Mouse (Mus musculus) lung, adult 2 months (tissue): ENCODE measurements around the gene Klf7. TPM values are rescaled to one million over a fixed set of nuclear protein-coding genes. Genes with fewer than 3 reads are reported as not detected.

Source experiments
- DNase-seq: peaks from one replicate; pipeline ENCODE4 v3.0.0; 2022
- H3K4me1 ChIP-seq: fragments of 200-500 bp; 2 replicates; pipeline ENCODE4 v1.6.1; 2011; ENCODE audit warnings: low read length; ENCODE audit not compliant: control insufficient read depth, insufficient read depth
- H3K4me3 ChIP-seq: fragments of 200-500 bp; replicated peaks from 2 replicates; pipeline ENCODE3; 2011; ENCODE audit warnings: low read depth, mild to moderate bottlenecking, control low read depth, low read length; ENCODE audit errors: extremely low read depth
- CTCF ChIP-seq: fragments of 200-500 bp; IDR thresholded peaks from 2 replicates; pipeline ENCODE4 v1.5.1; 2011; ENCODE audit warnings: mild to moderate bottlenecking, low read length, control low read depth; ENCODE audit not compliant: insufficient read depth
- POLR2A ChIP-seq: fragments of 200-500 bp; IDR thresholded peaks from 2 replicates; pipeline ENCODE4 v1.6.1; 2011; ENCODE audit warnings: low read depth, mild to moderate bottlenecking, control low read depth, low read length, borderline replicate concordance; ENCODE audit errors: extremely low read depth
- WGBS: fragments of 180-500 bp; shearing (Covaris S2); methylation state at CpG from one replicate; pipeline ENCODE4 v1.1.7; 2018; 5-methylcytosine and 5-hydroxymethylcytosine counted together
- polyA plus RNA-seq: library from polyadenylated mRNA; depleted of rRNA; stranded (reverse); fragments of >200 nt; gene quantifications from 2 replicates; pipeline ENCODE4 v1.2.3, GENCODE M21; 2012

Gene Klf7
- polyA plus RNA-seq, 1 experiment, result 32.3 TPM

GRCm38 (mm10) chr1:64055210-64055609 lies 66.9 kb downstream of the Klf7 start:
- H3K4me1 ChIP-seq, result peaks cover 7% of the 10 kb centered on the region
- DNase-seq, result no peak
- TF ChIP-seq POLR2A (no peak), CTCF (no peak)
- 82% methylated on average over 4 of the region's 4 CpGs for WGBS
- H3K4me3 ChIP-seq, result no peak overlapping the region

GRCm38 (mm10) chr1:64052069-64052750 lies 69.9 kb downstream of the Klf7 start:
- 32% methylated on average over 7 of the region's 7 CpGs for WGBS
- H3K4me3 ChIP-seq, result no peak overlapping the region
- TF ChIP-seq POLR2A (no peak), CTCF (no peak)
- no peak for DNase-seq
- peaks cover 11% of the 10 kb centered on the region for H3K4me1 ChIP-seq

- no peak for TF ChIP-seq CTCF
- TF ChIP-seq POLR2A, result no peak
- peaks cover 19% of the 10 kb centered on the region for H3K4me1 ChIP-seq
- no peak overlapping the region for H3K4me3 ChIP-seq
- no peak for DNase-seq
- WGBS, result 70% methylated on average over 4 of the region's 4 CpGs
Measured at GRCm38 (mm10) chr1:64048567-64048966, 73.5 kb downstream of the Klf7 start.

GRCm38 (mm10) chr1:64046802-64047156 lies 75.3 kb downstream of the Klf7 start:
- Histone ChIP-seq H3K4me1 (peaks cover 18% of the 10 kb centered on the region), H3K4me3 (no peak overlapping the region)
- no peak for TF ChIP-seq POLR2A
- TF ChIP-seq CTCF, result no peak
- no peak for DNase-seq

GRCm38 (mm10) chr1:64046087-64046801 lies 75.8 kb downstream of the Klf7 start:
- Histone ChIP-seq H3K4me1 (peaks cover 20% of the 10 kb centered on the region), H3K4me3 (no peak overlapping the region)
- WGBS, result 63% methylated on average over 14 of the region's 14 CpGs
- no peak for DNase-seq
- TF ChIP-seq CTCF (no peak), POLR2A (no peak)

- H3K4me1 ChIP-seq, result peaks cover 28% of the 10 kb centered on the region
- no peak overlapping the region for H3K4me3 ChIP-seq
- WGBS, result 32% methylated on average over 2 of the region's 2 CpGs
- DNase-seq, result no peak
- TF ChIP-seq CTCF (no peak), POLR2A (no peak)
Measured at GRCm38 (mm10) chr1:64044577-64044976, 77.5 kb downstream of the Klf7 start.

GRCm38 (mm10) chr1:64040831-64041383 lies 81.2 kb downstream of the Klf7 start:
- no peak overlapping the region for H3K4me3 ChIP-seq
- 34% methylated on average over 5 of the region's 5 CpGs for WGBS
- no peak for TF ChIP-seq POLR2A
- TF ChIP-seq CTCF, result no peak
- H3K4me1 ChIP-seq, result peaks cover 47% of the 10 kb centered on the region
- no peak for DNase-seq

- no peak for DNase-seq
- 73% methylated on average over 10 of the region's 10 CpGs for WGBS
- H3K4me1 ChIP-seq, result peaks cover 52% of the 10 kb centered on the region
Measured at GRCm38 (mm10) chr1:64040061-64040686, 81.9 kb downstream of the Klf7 start.

GRCm38 (mm10) chr1:64038343-64038742 lies 83.7 kb downstream of the Klf7 start:
- WGBS, result 44% methylated on average over 5 of the region's 5 CpGs
- no peak for TF ChIP-seq POLR2A
- H3K4me1 ChIP-seq, result peaks cover 45% of the 10 kb centered on the region

More at GRCm38 (mm10) chr1:64040061-64040686, 81.9 kb downstream of the Klf7 start:
- no peak overlapping the region for H3K4me3 ChIP-seq
- no peak for TF ChIP-seq CTCF
- no peak for TF ChIP-seq POLR2A

GRCm38 (mm10) chr1:64037800-64038199 lies 84.3 kb downstream of the Klf7 start:
- WGBS, result 68% methylated on average over 6 of the region's 6 CpGs
- Histone ChIP-seq H3K4me3 (no peak overlapping the region), H3K4me1 (peaks cover 45% of the 10 kb centered on the region)
- DNase-seq, result no peak
- TF ChIP-seq CTCF (no peak), POLR2A (no peak)

More at GRCm38 (mm10) chr1:64038343-64038742, 83.7 kb downstream of the Klf7 start:
- DNase-seq, result no peak
- H3K4me3 ChIP-seq, result no peak overlapping the region
